Mouse (Mus musculus): ENCODE measurements around the gene Tsg101. TPM values are rescaled to one million over a fixed set of nuclear protein-coding genes. Genes with fewer than 3 reads are reported as not detected.

The Tsg101 gene
- 36.9 and 46.6 TPM in 2 replicates for polyA plus RNA-seq (2011; ENCODE audit: insufficient read depth, insufficient read length, low replicate concordance, missing spikeins)

DNA sequence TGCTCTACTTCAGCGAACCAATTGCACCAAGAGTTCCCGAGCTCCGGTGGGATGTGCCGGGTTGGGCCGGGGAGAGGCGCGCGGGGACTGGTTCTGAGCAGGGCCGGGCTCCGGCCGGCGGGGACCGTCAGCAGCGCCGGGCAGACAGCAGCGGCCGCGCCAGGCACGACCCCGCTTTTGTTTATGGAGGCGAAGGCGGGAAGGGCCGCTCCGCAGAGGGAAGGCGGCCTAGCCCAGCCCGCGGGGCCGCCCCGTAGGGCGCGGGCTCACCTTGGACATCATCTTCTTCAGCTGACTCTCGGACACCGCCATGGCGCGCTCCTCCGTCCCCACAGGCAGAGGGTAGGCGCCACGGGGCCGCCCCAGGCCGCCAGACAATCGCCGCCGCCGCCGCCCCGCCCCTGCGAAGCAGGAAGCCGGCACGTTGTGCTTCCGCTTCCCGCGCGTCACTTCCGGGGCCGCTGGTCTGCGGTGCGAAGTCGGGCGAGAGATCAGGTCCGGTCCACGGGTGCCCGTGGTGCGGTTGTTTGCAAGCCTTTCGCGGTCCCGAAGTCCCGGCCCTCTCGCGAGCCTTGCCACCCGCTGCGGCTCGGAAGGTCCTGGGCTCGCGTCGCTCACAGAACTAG, at the start of gene Tsg101:
Gene Tsg101, minus strand, starts transcription at position 419 of the 626 bp plus-strand sequence.
- no peaks in the 10 kb centered on the region; the same call in 1 of the 2 replicates for H3K4me1 ChIP-seq (ENCODE audit: control insufficient read depth, insufficient read depth, low read length)
- peak within 1 kb of the TSS; percentile 99 for H3K4me3 ChIP-seq (replicated peaks; ENCODE audit: control insufficient read depth, low read depth, low read length)
- TF ChIP-seq CTCF (IDR thresholded peaks at IDR 0.05; ENCODE audit: control insufficient read depth, insufficient read depth, low read length) (no peak), POLR2A (IDR thresholded peaks at IDR 0.05; ENCODE audit: borderline replicate concordance, control insufficient read depth, low read depth, low read length) (peak; percentile 98)
- peak within 1 kb of the TSS; percentile 100 for H3K27ac ChIP-seq (ENCODE audit: control insufficient read depth, insufficient read depth, low read depth, low read length, poor library complexity)
- under 1% methylated on average over 74 of the region's 75 CpGs for WGBS

DNA sequence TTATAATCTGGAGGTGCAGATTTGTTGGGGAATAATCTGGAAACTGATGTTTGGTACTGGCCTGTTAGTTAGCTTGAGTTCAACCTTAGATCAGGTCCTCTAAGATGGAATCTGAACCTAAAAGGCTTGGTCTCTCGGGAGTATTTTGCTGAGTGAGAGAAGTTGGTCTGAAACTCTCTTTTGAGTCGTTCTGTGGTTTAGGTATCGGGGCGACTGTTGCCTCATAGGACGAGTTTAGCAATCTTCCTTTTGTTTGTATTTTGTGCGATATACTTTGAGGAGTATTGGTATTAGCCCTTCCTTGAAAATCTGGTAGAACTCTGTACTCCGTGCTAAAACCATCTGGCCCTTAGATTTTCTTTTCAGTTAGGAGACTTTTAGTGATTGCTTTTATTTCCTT, 44.3 kb upstream of the Tsg101 start:
- Histone ChIP-seq H3K4me1 (ENCODE audit: control insufficient read depth, insufficient read depth, low read length) (no peaks in the 10 kb centered on the region; the same call in 1 of the 2 replicates), H3K27ac (ENCODE audit: control insufficient read depth, insufficient read depth, low read depth, low read length, poor library complexity) (peak overlapping the region; percentile 26; the same call in 1 of the 2 replicates), H3K4me3 (replicated peaks; ENCODE audit: control insufficient read depth, low read depth, low read length) (no peak overlapping the region)
- 26% methylated on average over 7 of the region's 7 CpGs for WGBS
- TF ChIP-seq POLR2A (IDR thresholded peaks at IDR 0.05; ENCODE audit: borderline replicate concordance, control insufficient read depth, low read depth, low read length) (no peak), CTCF (IDR thresholded peaks at IDR 0.05; ENCODE audit: control insufficient read depth, insufficient read depth, low read length) (no peak)

DNA sequence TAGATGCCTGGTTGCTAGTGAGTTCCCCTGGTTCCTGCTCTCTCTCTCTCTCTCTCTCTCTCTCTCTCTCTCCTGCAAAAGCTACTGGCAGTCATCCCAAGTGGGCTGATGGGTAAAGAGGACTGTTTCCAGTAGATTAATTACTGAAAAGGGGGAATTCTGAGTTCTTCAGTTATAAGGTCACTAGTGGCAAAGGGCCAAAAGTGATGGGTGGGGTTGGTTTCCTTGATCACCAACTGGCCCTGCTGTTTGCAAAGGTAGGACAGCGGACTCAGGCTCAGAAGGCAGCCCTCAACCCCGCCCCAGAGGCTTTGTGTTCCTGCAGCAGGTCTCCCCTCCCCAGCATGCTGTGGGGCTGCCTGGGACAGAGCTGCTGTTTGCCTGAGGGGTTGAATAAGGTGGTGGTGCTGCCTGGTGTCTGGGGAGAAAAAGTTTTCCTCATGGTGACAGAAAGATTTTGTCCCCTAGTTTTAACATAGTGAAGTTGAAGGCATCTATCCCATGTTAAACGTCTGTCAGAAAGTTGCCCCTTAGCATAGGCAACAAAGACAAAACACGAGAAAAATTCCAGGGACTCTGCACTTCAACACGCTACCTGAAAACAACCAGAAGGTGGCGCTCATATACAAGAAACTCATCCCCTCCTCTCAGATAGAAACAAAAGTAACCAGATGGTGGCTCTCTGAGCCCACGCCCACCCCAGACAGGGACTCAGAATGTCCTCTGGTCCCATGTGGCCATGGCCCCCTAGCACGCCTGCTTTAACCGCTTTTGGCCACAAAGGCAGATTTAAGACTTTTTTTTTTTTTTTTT, 43.2 kb upstream of the Tsg101 start:
- Histone ChIP-seq H3K4me3 (replicated peaks; ENCODE audit: control insufficient read depth, low read depth, low read length) (peak overlapping the region; percentile 36), H3K27ac (ENCODE audit: control insufficient read depth, insufficient read depth, low read depth, low read length, poor library complexity) (no peak overlapping the region), H3K4me1 (ENCODE audit: control insufficient read depth, insufficient read depth, low read length) (peaks cover 2% of the 10 kb centered on the region; the same call in 1 of the 2 replicates)
- WGBS = 3% methylated on average over 9 of the region's 9 CpGs
- TF ChIP-seq CTCF (IDR thresholded peaks at IDR 0.05; ENCODE audit: control insufficient read depth, insufficient read depth, low read length) (peak; percentile 55), POLR2A (IDR thresholded peaks at IDR 0.05; ENCODE audit: borderline replicate concordance, control insufficient read depth, low read depth, low read length) (no peak)

DNA sequence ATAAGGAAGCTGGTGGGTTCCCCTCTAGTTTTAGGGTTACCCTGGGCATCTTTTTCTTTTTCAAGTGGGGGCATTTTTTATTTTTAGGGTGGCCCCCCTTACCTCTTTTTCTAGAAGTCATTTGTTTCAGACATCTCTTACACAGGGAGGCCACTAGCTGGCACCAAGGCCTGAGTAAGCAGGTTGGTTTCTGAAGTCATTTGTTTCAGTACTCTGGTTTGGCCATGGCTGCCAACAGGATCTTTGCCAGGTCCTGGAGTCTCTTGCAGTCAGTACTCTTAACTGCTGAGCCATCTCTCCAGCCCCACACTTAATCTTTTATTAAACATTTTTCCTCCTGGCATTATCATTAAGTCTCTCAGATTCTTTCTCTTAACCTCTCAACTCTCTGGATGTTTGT, 42.4 kb upstream of the Tsg101 start:
- Histone ChIP-seq H3K4me1 (ENCODE audit: control insufficient read depth, insufficient read depth, low read length) (peaks cover 2% of the 10 kb centered on the region), H3K27ac (ENCODE audit: control insufficient read depth, insufficient read depth, low read depth, low read length, poor library complexity) (no peak overlapping the region), H3K4me3 (replicated peaks; ENCODE audit: control insufficient read depth, low read depth, low read length) (no peak overlapping the region)
- TF ChIP-seq POLR2A (IDR thresholded peaks at IDR 0.05; ENCODE audit: borderline replicate concordance, control insufficient read depth, low read depth, low read length) (no peak), CTCF (IDR thresholded peaks at IDR 0.05; ENCODE audit: control insufficient read depth, insufficient read depth, low read length) (no peak)

- Histone ChIP-seq H3K4me1 (ENCODE audit: control insufficient read depth, insufficient read depth, low read length) (peaks cover 2% of the 10 kb centered on the region), H3K27ac (ENCODE audit: control insufficient read depth, insufficient read depth, low read depth, low read length, poor library complexity) (no peak overlapping the region), H3K4me3 (replicated peaks; ENCODE audit: control insufficient read depth, low read depth, low read length) (no peak overlapping the region)
- 17% methylated on average over 3 of the region's 3 CpGs for WGBS
- TF ChIP-seq CTCF (IDR thresholded peaks at IDR 0.05; ENCODE audit: control insufficient read depth, insufficient read depth, low read length) (no peak), POLR2A (IDR thresholded peaks at IDR 0.05; ENCODE audit: borderline replicate concordance, control insufficient read depth, low read depth, low read length) (no peak)
Observed at GRCm38 (mm10) chr7:46960991-46961390, 41.2 kb upstream of the Tsg101 start.

GRCm38 (mm10) chr7:46958853-46959252, 39.1 kb upstream of the Tsg101 start:
- TF ChIP-seq CTCF (IDR thresholded peaks at IDR 0.05; ENCODE audit: control insufficient read depth, insufficient read depth, low read length) = no peak
- no peak for TF ChIP-seq POLR2A (IDR thresholded peaks at IDR 0.05; ENCODE audit: borderline replicate concordance, control insufficient read depth, low read depth, low read length)
- 10% methylated on average over 9 of the region's 9 CpGs for WGBS
- peak overlapping the region; percentile 13 for H3K4me3 ChIP-seq (replicated peaks; ENCODE audit: control insufficient read depth, low read depth, low read length)
- H3K27ac ChIP-seq (ENCODE audit: control insufficient read depth, insufficient read depth, low read depth, low read length, poor library complexity) = no peak overlapping the region
- peaks cover 2% of the 10 kb centered on the region for H3K4me1 ChIP-seq (ENCODE audit: control insufficient read depth, insufficient read depth, low read length)

DNA sequence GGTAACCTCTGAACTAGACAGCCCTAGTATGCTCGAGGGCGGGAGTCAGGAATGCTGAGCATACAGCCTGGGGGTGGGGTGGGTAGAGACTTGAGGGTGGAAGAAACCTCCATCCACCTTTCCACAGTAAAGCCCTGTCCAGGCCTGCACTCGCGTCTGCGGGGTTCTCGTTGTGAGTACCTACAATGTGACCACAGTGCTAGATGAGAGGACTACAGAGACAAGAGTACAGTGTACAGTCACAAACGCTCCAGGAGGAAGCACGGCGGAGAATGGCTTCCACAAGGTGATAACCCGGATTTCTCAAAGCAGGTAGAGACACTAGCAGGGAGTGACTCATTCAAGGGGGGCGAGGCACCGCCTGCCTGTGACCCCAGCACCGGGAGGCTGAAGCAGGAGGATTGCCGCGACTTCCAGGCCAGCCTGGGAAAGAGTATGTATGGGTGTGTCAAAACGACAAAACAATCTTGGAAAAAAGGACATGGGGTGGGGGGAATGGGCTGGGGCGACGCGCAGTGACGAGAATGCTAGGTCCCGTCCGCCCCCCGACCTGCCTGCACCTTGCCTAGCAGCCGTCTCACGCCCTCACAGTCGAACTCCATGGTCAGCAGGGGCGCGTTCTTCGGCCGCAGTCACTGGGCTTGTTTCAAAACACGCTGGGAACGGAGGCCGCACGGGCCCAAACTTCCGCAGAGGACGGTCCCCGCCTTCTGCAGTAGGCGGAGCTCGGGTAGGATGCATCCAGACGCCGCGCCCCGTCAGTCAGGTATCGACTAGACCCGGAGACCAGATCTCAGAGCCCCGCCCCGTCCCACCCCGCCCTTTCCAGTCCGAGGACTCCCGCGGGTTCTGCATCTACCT, 38.3 kb upstream of the Tsg101 start, which contains the start of gene Uevld:
Gene Uevld, minus strand, starts transcription at position 697 of the 861 bp plus-strand sequence.
- peak within 1 kb of the TSS; percentile 24; the same call in 1 of the 2 replicates for H3K27ac ChIP-seq (ENCODE audit: control insufficient read depth, insufficient read depth, low read depth, low read length, poor library complexity)
- under 1% methylated on average over 51 of the region's 51 CpGs for WGBS
- TF ChIP-seq POLR2A (IDR thresholded peaks at IDR 0.05; ENCODE audit: borderline replicate concordance, control insufficient read depth, low read depth, low read length) (peak; percentile 84), CTCF (IDR thresholded peaks at IDR 0.05; ENCODE audit: control insufficient read depth, insufficient read depth, low read length) (no peak; the same call in 1 of the 2 replicates)
- H3K4me1 ChIP-seq (ENCODE audit: control insufficient read depth, insufficient read depth, low read length) = peaks cover 2% of the 10 kb centered on the region
- H3K4me3 ChIP-seq (replicated peaks; ENCODE audit: control insufficient read depth, low read depth, low read length) = peak within 1 kb of the TSS; percentile 92
